Mouse (Mus musculus): ENCODE data around the gene Pdk2.
"Not testable (repeated sequence)": the region's sequence is repeated elsewhere in the genome, so short reads cannot be mapped to it uniquely, and the experiment has no call there.

Pdk2 gene

DNA sequence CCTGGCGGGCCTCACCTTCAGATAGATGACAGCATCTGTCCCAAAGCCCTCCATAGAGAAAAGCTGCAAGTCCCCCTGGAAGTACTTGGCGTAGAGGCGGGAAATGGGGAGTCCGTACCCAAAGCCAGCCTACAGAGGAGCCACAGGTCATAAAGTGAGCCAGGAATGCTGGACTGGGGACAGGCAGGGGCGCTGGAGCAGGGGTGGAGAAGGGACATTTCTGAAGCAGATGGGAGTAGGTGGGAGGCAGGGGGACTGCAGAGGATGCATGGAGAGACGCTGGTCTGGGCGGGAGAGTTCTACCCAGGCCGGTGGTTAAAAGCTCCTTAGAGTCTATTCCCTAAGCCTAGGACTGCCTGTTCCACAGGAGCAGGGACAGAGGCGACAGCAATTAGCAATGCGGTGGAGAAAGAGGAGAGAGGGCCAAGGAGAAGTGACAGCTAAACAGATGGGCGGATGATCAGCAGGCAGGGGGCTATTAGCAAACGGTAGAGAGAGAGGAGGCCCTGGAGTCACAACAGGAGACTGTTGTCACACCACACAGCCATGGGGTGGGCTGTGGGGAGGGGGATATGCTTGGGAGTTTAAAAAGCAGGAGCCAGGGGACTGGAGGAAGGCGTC, 13.2 kb downstream of the Pdk2 start:
- DNase-seq (ENCODE audit: low spot score in 2 of 2): no peak

DNA sequence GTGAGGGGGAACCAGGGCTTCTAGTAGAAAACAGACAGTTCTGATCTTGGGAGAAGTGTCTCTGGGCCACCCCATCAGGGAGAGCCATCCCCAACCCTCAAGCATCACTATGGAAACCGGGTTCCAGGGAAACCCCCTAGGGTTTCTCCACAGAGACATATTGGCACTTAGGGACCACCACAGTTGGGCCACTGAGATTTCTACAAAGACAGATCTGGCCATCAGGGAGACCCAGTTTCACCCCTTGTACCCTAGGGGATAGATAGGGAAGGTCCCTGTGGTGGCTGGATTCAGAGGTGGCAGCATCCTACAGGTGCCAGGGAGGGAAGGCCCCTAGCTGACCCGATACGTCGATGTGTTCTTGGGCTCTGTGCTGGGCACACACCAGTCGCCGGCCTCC, 14.3 kb downstream of the Pdk2 start:
- no peak for DNase-seq (ENCODE audit: low spot score in 2 of 2)

DNA sequence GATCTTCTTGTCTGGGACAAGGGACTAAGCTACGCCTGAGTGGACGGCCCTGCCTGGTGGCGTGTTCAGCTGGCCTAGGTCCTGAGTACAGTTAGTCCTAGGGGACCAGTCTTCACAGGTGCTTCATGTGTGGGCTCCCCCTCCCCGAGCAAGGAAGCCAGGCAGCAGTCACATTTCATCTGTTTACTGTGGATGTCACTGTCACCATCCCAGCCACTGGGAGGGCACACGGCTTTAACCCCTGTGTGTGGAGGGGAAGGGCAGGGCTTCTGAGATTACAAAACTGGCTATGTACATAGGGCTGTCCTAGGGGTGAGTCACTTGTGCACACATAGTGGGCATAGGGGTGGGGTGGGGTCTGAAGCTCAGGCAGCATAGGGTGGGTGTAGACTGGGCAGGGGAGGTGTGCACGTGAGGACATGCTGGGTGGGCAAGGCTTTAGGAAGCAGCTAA, 15.0 kb downstream of the Pdk2 start:
- DNase-seq (ENCODE audit: low spot score in 2 of 2): no peak

DNA sequence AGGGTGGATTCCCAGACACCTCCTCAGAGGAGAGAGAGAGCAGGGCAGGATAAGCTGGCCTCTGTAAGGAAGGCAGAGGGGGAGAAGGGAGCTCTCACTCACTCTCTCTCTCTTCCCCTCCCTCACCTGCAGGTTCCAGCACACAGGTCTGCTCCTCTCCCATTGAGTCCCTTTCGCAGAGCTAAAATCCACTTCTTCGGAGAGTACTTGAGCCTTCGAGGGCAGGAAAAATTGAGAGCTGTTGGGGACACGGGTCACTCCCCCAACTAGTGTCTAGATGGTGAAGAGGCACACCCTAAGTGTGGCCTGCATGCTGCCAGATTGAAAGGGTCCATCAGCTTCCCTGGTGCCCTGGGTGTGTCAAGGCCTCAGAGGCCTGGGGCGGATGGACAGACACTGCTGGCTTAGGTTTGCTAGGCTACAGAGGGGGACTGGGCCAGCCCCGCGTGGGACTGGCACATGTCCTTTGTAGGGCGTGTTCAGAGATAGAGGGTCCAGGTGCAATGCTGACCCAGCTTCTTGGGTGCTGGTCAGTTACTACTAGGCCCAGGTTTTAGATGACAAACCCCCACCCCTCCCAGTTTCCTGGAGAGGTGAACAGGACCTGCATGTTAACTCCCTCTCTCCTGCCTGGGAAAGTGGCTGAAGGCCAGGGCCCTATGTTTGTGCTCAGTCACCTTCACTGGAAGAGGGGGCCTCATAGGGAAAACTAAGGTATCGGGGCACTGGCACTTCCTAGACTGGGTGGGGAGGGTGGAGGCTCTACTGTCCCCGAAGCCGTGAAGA, 15.7 kb downstream of the Pdk2 start:
- no peak for DNase-seq (ENCODE audit: low spot score in 2 of 2)

DNA sequence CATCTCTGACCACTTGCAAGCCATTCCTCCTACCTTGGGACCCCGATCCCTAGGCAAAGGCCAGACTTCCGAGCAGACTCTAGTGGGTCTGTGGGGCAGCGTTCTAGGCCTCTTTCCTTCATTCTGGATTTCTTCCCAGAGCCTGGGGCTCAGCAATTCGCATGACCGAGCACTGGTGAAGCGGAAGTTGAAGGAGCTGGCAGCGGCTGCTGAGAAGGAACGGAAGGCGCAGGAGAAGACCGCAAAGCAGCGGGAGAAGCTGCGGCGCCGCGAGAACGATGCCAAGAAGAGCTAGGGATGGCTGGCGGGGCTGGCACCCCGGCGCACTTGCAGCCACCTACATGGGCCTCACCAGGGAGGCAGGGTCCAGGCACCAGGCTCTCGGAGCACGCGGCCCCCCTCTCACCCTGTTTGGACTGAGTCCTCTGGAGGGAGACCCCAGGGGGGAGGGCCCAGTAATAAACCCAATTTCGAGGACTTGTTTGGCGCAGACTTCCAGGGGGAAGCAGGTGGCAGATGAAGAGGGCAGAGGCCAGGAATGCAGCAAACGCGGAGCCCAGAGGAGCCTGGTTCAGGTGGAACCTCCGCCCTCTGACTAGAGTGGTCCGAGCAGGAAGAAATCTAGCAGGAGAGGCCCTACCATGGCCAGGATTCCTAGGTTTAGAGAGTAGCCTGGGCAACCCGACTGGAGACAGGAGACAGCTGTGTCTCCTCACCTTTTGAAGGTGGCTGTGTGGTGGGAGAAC, 16.5 kb downstream of the Pdk2 start:
- no peak for DNase-seq (ENCODE audit: low spot score in 2 of 2)

DNA sequence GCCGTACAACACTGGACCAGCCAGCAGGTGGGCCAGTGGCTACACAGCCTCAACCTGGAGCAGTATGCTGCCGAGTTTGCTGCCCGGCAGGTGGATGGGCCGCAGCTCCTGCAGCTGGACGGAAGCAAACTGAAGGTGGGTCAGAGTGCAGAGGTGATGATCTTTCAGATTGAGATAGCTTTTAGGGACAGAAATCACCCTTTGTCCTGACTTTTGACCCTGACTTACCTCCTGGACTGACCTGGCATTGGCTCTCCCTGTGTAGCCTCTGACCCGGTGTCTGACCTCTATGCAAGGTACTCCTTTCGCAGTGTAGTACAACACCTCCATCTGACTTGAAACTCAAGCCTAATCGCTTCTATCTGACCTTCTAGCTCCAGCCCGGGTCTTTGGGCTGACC, 17.7 kb downstream of the Pdk2 start:
- DNase-seq (ENCODE audit: low spot score in 2 of 2): no peak

DNA sequence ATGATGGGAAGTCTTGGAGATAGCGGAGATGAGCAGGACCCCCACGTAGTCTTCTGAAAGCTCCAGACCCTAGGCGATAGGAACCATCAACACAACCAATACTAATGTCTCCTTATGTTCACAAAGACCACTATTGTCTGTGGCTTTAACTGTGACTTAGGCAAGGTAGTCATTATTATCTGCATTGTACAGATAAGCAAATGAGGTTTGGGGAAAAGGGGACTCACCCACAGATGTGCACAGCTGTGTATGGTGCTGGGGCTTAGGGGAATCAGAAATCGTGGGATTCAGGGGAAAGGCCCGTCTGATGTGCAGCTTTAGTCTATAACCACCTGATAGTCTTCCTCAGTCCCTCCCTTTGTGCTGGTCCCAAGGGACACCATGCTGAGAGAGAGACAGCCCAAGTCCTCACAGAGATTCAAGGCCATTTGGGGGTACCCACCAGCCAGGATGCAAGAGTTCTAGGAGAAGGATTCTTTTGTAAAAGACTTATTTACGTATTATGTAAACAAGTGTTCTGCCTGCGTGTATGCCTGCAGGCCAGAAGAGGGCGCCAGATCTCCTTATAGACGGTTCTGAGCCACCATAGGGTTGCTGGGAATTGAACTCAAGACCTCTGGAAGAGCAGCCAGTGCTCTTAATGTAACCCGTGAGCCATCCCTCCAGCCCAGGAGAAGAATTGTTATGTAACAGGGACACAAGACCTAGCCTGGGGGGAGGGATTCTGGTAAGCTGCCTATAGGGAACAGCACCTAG, 18.7 kb downstream of the Pdk2 start:
- DNase-seq (ENCODE audit: low spot score in 2 of 2): no peak

DNA sequence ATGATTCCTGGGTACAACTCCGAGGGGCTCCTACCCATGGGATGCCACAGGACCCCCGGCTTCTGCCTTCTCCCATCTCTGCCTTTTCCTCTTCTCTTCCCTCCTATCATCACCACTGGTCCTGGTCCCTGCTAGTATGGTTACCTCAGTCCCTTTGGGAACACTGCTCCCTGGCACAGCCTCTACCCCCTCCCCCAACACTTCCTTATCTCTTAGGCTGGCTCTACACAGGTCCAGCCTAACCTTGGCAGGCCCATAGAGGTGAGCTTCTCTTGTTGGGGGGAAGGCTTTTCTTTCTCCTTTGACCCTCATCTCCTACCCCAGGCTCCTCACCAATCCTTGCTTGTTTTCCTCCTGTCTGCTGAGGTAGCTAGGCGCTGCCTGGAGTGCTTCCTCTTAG, 25.7 kb downstream of the Pdk2 start:
- no peak for DNase-seq (ENCODE audit: low spot score in 2 of 2)

DNA sequence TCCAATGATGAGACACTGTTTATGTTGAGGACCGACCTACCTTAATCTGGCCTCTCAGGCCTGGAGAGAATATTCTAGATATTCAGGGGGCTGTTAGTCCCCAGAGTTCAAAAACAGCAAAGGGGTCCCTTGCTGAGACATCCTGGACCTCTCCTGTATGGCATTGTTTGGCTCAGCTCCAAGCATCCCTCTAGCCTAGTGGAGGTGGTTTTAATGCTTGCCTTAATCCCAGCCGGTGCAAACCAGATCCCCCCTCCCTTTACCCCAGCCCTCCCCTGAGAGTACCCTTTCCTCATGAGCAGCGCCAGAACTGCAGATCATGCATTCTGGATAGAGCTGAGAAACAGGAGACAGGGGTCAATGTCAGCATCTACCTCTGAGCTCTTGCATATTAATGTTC, 28.7 kb downstream of the Pdk2 start:
- no peak for DNase-seq (ENCODE audit: low spot score in 2 of 2)

DNA sequence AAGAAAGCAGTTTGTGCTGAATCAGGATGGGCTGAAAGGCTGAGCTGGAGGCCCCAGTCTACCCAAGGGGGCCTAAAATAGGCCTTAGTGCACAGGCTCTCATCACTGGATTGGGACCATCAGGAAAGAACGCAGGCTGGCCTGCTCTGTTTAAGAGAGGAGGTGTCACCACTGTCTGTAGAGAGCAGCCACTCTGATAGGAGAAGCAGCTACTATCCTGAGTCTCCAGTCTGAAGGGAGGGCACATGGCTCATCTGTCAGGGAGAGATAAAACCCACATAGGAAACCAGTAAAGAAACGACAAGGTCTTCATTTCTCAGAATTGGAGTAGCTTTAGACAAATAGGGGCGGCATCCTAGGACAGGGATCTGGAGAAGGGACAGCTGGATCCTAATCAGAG, 29.1 kb downstream of the Pdk2 start:
- DNase-seq (ENCODE audit: low spot score in 2 of 2): peak; percentile 58 to 75

DNA sequence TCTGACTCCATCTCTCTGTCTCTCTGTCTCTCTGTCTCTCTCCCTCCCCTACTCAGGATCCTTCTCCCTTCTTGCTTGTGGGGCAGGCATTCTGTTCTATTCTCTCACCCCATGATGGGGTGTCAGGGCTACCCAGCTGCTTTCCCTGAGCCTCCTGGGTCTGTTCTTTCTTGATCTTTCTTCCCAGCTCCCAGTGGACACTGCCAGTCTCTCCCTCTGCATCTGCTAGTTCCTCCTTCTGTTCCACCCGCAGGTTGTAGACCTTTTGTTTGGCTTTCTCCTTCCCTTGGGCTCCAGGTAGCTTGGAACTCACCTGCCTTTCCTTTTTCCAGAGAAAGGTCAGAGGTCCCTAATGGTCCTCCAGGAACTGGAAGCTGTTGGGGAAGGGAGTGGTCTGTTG, 29.7 kb downstream of the Pdk2 start:
- DNase-seq (ENCODE audit: low spot score in 2 of 2): no peak

DNA sequence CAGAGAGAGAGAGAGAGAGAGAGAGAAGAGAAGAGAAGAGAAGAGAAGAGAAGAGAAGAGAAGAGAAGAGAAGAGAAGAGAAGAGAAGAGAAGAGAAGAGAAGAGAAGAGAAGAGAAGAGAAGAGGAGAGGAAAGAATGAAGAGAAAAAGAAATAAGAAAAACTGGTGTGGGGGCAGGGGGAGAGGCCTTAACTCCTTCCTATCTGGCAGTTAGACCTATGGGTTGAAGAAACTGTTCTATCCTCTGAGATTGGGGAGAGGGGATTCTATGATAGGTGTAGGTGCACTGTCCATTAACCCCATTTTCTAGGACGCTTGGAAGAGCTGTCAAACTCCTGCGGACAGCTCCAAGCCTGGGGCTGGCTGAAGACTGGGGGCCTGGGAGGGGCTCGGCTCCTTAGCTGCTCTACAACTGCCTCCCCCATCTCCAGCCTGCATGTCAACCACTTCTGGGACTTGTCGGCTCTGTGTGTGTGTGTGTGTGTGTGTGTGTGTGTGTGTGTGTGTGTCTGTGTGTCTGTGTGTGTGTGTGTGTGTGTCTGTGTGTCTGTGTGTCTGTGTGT, 30.2 kb downstream of the Pdk2 start:
- DNase-seq (ENCODE audit: low spot score in 2 of 2): not testable (repeated sequence)

DNA sequence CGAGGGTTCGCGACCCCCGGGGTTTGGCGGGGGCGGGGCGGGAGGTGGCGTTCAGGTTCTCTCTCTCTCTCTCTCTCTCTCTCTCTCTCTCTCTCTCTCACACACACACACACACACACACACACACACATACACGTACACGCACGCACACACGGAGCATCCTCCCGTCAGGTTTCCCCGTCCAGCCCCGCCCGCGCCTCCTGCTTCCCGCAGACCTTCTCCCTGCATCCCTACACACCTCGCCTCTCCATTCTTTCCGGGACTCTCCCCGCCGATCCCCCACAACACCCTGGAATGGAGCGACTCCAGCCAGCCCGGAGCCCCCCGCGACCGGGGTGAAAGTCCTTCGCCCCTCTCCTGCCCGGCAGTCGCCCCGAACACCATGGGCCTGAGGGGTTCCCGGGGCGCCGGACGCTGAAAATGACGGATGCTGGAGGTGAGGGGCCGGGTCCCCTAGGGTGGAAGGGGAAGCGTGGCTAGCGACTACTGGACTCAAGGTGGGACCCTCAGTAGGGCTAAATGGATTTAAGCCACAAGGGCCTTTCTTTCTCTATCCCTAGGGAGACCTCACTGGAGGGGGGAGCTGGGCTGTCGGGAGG, 30.9 kb downstream of the Pdk2 start:
- DNase-seq (ENCODE audit: low spot score in 2 of 2): no peak

DNA sequence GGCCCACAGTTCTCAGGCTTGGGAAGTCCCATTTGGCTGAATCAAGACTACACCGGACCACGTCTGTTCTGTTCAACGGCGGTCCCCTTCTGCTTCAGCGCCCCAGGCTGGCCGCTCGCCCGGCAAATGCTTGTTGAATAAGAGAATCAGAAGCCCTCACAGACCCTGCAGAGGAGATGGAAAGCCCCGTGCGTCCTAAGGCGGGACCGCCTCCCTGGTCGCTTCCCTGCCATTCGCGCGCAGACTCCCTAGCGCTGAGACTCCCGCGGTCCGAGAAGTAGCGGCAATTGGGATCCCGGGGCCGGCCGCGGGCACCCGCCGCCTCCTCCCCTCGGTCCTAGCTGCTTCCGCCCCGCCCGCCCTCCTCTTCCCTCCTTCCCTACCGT, 31.5 kb downstream of the Pdk2 start, which contains the start of gene Samd14:
Gene Samd14, plus strand, starts transcription at position 251 of the 386 bp plus-strand sequence.
- no peak for DNase-seq (ENCODE audit: low spot score in 2 of 2)

DNA sequence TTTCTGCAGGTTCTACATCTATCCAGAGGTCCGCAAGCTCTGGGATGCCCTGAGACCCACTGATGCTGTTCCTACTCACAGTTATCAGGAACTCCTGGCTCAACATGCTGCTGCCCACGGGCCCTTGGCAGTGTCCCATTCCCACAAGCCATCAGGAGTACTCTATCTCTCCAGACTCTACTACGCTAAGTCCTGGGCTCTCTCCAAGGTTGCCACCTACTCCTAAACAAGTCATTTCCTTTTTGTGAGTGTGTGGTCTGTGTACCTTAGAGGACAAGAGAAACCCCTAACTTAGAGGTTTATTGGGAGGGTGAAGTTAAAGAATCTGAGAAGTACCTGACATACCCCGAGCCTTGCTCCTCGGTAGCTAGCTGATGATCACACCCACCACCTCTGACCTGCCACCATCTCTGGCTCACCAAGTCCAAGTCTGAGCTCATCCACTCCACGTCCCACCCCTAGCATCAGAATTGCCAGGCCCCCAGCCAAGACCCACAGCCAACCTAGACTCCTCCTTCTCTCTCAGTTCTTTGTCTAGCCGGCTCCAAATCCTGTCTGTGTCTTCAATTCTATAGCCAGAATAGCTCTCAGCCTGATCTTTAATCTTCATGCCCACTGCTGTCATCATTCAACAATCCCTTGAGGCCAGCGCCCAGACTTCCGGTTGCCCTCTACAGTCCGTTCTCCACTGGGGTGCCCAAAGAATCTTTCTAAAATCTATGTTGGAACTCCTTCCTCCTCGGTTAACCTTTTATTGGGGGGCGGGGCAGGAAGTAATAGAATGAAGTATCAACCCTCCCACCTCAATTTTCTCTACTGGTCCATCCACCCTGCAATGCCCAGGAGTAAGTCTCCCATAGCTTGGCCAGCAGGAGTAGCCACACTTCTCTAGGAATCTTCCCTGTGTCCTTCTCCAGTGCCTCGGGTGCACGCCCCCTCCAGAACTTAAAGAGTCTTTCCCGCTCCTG, 32.2 kb downstream of the Pdk2 start:
- no peak for DNase-seq (ENCODE audit: low spot score in 2 of 2)

DNA sequence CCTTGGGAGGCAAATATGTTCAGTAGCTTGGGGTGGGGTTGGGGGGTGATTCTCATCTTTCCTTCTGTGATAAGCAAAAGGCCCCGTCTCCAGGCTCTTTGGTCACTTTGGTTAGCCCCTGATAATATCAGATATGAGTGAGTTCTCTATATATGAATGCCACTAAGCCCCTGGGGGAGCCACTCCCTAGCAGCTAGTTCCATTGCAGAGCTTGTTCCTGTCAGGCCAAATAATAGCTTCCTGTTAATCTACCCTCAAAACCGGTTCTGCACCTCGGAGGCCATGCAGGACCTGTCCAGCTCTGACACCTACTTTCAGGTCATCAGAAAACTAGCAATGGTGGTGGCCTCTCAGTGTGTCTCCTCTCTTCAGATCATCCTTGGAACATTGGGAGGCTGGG, 33.7 kb downstream of the Pdk2 start:
- no peak for DNase-seq (ENCODE audit: low spot score in 2 of 2)

DNA sequence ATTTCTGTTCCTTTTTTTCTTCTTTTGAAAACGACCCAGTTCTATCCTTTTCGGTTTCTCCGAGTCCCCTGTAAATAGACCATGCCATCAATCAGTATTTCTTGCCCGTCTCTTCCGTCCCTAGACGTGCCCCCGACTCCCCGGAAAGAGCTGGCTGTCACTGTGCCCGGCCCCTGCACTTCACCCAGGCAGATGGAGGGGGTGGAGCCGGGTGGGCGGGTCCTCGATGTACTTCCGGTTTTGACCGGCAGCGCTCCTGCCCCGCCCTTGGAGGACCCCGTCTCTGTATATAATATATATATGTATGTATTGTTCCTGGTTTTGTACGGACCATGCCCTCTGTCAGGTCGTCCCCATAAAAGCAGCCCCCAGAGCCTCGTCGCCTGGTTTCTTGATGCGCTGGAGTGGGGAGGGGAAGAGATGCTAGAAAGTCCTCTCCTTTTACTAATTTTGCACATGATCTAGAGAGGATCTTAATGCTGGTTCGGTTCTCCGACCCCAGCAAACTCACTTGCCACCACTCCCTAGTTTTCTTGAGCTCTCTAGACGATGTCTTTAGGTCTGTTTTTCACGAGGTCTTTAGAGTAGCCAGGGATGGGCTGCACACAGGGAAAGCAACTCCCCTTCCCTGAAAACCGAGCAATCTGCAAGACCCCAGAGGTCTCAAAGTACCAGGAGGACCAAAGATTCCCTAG, 34.5 kb downstream of the Pdk2 start:
- peak; percentile 86 to 87 for DNase-seq (ENCODE audit: low spot score in 2 of 2)

DNA sequence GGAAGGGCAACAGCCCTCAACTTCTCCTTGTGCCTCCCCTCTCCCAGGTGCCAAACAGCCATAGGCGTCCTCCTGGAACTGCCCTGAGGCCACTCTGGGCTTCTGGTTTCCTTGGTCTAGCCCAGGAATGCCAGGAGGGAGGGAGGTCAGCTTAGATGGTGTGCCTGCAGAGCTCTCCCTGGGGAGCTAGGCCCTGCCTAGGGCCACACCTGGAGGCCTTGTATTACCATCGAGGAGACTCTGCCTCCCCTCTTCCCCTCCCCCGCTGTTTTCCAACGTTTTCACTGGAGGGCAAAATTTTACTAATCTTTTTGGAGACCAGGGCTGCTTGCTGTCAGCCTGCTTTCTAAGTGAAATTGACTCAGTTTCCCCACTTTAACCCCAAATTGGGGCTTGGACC, 35.1 kb downstream of the Pdk2 start:
- no peak for DNase-seq (ENCODE audit: low spot score in 2 of 2)

DNA sequence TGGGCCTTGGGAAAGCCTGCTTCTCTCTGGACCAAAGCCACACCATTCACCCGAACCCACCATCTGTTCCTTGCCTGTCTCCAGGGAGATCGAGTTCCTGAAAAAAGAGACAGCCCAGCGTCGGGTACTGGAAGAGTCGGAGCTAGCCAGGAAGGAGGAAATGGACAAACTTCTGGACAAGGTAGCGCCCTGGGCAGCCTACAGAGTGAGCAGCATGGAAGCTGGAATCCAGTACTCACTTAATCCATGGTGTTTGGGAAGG, 36.3 kb downstream of the Pdk2 start:
- no peak for DNase-seq (ENCODE audit: low spot score in 2 of 2)

Data from spleen, postnatal 36 days (tissue).